Mouse (Mus musculus): ENCODE data around the gene 4933405L10Rik.

4933405L10Rik gene

GRCm38 (mm10) chr8:105757796-105758276 lies 50.4 kb downstream of the 4933405L10Rik start:
- DNase-seq = no peak

- peak; percentile 99 for DNase-seq
Measured at GRCm38 (mm10) chr8:105758277-105759108, 51.0 kb downstream of the 4933405L10Rik start, which contains the start of gene Gfod2. Gfod2 (minus strand) TSS chr8:105758664.

Data from thymus, postnatal 36 days (tissue).